Mouse (Mus musculus): Measurements from ENCODE around the gene Olfr512.

The Olfr512 gene

GRCm38 (mm10) chr7:108713020-108713419 is at the start of gene Olfr512:
TSS of gene Olfr512 (plus strand) at chr7:108713320.
- DNase-seq (ENCODE audit: low read depth): no peak

- no peak for DNase-seq (ENCODE audit: low read depth)
These were observed 47.0 kb upstream of the Olfr512 start, which contains the start of gene Olfr510 for GRCm38 (mm10) chr7:108666118-108666517. TSS of gene Olfr510 (plus strand) at chr7:108666418.

- no peak for DNase-seq (ENCODE audit: low read depth)
These were observed 42.1 kb upstream of the Olfr512 start for GRCm38 (mm10) chr7:108671058-108671457.

- no peak for DNase-seq (ENCODE audit: low read depth)
These were observed 34.2 kb upstream of the Olfr512 start for GRCm38 (mm10) chr7:108678886-108679285.

GRCm38 (mm10) chr7:108750673-108751072 is 37.6 kb downstream of the Olfr512 start, which contains the start of gene Olfr513:
TSS of gene Olfr513 (plus strand) at chr7:108750973.
- DNase-seq (ENCODE audit: low read depth): no peak

GRCm38 (mm10) chr7:108760411-108760810 is 47.3 kb downstream of the Olfr512 start:
- DNase-seq (ENCODE audit: low read depth): no peak
